Mouse (Mus musculus) hindlimb bud, embryonic 11.5 days (tissue): ENCODE results near the gene Syn3.

Source experiments
- DNase-seq: peaks from one replicate; pipeline ENCODE4 v3.0.0-alpha.2; 2012; ENCODE audit warnings: low read depth, low spot score; ENCODE audit errors: extremely low spot score

Syn3 gene

GRCm38 (mm10) chr10:86245396-86245795 lies 253.3 kb downstream of the Syn3 start:
- DNase-seq = no peak

DNA sequence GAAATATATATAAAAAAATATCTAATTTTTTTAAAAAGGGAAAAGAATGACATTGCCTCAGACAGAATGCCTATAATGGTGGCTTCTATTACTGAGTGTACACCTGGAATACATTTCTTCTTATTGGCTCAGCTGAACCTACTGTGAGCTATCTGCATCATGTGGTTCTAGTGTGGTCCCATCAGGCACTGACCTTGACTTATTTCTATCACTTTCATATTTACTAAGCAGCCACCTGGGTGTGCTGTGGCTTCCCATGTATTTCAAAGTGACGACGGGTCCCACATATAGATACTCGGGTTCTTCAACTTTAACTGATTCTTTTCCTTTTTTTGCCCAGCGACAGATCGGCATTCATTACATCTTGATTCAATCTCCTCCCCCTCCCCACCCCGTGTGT lies 255.2 kb downstream of the Syn3 start:
- no peak for DNase-seq

GRCm38 (mm10) chr10:86242721-86243120 lies 256.0 kb downstream of the Syn3 start:
- DNase-seq = no peak

DNA sequence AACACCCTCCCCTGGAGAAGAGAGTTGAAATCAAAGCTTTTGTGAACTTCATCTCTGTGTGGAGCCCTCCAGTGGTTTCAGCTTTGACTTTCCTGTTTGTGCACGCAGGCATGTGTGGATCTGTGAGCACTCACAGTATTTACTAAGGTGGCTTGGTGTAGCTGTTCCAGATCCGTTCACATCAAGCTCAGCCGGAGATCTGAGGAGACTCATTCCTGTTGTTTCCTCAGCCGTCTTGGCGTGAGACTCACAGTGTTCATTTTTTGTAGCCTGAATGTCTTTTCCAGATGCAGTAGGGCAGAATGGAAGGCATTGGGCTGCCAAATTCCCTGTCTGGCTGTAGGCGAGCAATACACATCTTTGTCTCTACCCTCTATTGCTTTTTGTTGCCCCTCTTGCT lies 268.7 kb downstream of the Syn3 start:
- DNase-seq = no peak

DNA sequence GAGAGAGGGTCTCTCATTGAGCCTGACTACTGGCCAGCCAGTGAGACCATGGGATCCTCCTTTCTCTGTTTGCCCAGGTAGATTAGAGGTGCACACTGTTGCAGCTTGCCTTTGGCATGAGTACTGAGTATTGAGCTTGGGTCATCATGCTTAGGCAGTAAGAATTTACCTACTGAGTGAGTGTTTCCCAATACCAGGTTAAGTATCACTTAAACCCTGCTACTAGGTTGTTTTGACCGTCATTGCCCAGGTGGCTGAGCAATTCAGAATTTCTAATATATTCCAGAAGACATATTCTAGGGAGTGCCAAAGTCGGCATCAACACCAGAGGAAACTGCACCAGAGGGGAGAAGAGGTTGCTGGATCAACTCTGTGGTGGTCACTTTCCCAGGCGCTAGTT lies 273.2 kb downstream of the Syn3 start:
- no peak for DNase-seq

GRCm38 (mm10) chr10:86218984-86219383 lies 279.7 kb downstream of the Syn3 start:
- DNase-seq = no peak

GRCm38 (mm10) chr10:86216836-86217235 lies 281.9 kb downstream of the Syn3 start:
- DNase-seq = no peak

DNA sequence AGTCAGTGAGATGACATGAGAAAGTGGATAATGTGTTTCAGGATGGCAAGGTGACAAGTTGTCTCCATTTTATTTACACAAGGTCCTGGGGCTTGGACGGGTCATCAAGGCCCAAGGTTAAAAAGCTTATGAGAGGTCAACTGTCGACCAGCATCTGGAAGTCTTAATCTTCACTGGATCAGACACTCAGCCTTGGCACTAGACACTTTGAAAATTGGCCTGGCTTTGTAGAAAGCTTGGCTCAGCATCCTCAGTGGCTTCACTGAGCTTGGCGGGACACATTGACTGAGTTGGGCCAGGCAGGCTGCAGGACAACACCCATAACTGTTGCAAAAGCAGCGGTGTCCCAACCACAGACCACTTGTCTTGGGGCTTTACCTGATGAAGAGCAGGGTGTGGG lies 286.6 kb downstream of the Syn3 start:
- no peak for DNase-seq

- DNase-seq = no peak
Observed at GRCm38 (mm10) chr10:86203915-86204314, 294.8 kb downstream of the Syn3 start.

- DNase-seq = no peak
Observed at GRCm38 (mm10) chr10:86203175-86203574, 295.5 kb downstream of the Syn3 start.

DNA sequence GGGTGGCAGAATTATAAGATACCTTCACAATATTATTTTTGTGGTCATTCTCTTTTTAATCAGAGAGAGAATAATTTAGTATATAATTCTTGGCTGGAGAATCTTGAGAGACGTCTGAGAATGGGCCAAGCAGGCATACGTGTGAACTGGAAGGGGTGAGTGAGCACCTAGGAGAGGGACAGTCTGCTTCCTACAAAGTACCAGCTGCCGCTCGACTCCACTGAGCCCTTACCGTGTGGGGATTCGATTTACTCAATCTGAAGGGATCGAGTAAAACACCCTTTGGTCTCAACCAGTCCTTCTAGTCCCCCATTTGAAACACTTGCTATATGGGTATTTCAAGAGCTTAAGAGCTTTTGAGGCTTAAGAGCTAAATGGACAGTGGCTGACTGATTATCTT lies 296.9 kb downstream of the Syn3 start:
- no peak for DNase-seq

GRCm38 (mm10) chr10:86201006-86201405 lies 297.7 kb downstream of the Syn3 start:
- DNase-seq = no peak

GRCm38 (mm10) chr10:86196414-86197025 lies 302.2 kb downstream of the Syn3 start:
- DNase-seq = no peak

- DNase-seq = no peak
Observed at GRCm38 (mm10) chr10:86194722-86195121, 304.0 kb downstream of the Syn3 start.

GRCm38 (mm10) chr10:86193863-86194434 lies 304.7 kb downstream of the Syn3 start:
- no peak for DNase-seq

GRCm38 (mm10) chr10:86188614-86189013 lies 310.1 kb downstream of the Syn3 start:
- no peak for DNase-seq

DNA sequence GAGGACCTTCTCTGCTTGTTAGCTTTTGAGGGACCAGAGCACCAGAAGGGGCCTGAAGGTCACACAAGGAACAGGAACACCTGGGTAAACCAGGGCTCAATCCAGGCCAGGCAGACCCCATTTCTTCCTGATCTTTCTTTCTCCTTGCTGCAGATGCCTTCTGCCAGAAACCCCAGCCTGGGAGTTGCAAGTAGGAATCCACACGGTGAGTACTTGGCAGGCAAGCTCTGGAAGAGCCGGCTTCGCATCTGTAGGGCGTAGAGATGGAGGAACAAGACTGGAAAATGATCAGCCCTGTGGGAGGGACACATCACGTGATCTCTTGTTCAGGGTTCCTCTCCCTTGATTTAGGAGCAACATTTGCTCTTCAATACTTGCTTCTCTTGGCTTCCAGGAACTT lies 310.8 kb downstream of the Syn3 start:
- DNase-seq = no peak

- DNase-seq = no peak
Observed at GRCm38 (mm10) chr10:86183148-86183885, 315.4 kb downstream of the Syn3 start.

GRCm38 (mm10) chr10:86182183-86182805 lies 316.4 kb downstream of the Syn3 start:
- DNase-seq = no peak

DNA sequence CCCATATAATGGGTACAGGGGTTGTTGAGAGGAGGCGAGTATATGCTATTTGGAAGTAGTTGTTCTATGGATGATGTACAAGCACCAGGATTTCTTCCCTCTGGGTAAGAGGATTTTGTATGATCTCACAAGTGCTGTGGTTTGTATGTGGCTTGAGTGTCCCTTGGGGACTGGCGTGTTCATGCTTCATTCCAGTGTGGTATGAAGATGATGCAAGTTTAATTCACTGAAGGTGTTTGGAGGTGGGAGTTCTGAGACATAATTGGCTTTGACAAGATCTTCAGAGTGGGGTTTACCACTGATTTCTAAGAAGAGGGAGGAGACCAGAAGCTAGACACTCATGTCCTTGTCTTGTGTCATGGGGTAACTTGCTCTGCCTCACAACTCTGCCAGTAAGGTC lies 322.3 kb downstream of the Syn3 start:
- no peak for DNase-seq

GRCm38 (mm10) chr10:86174017-86174416 lies 324.7 kb downstream of the Syn3 start:
- DNase-seq = no peak

- no peak for DNase-seq
Observed at GRCm38 (mm10) chr10:86173284-86173683, 325.4 kb downstream of the Syn3 start.
